Mouse (Mus musculus) CH12.LX (cell line): ENCODE measurements around the gene Prmt8. TPM values are rescaled to one million over a fixed set of nuclear protein-coding genes. Genes with fewer than 3 reads are reported as not detected.
A peak's percentile ranks its signal among the peaks of the same experiment; 100 is the strongest.

Experiments
- DNase-seq: peaks from one replicate; pipeline ENCODE4 v3.0.0-alpha.2; 2013; ENCODE audit errors: extremely low read depth
- H3K27ac ChIP-seq: 2 replicates; pipeline ENCODE4 v1.5.1; 2012; ENCODE audit warnings: low read depth, mild to moderate bottlenecking, control low read depth, moderate library complexity; ENCODE audit not compliant: insufficient read depth
- H3K27me3 ChIP-seq: replicated peaks from 2 replicates; pipeline ENCODE3; 2012; ENCODE audit warnings: inconsistent platforms
- H3K36me3 ChIP-seq, 2 experiments: replicated peaks in 1 of 2; 2 replicates each; pipeline versions ENCODE3 to v1.6.1; 2012; ENCODE audit warnings: inconsistent platforms in 1 of 2, low read length in 1 of 2, mild to moderate bottlenecking in 1 of 2, mixed read lengths in 1 of 2, moderate library complexity in 1 of 2; ENCODE audit not compliant: control insufficient read depth in 1 of 2, insufficient read depth in 1 of 2
- H3K4me1 ChIP-seq, 2 experiments: 2 replicates each; pipeline ENCODE4 v1.6.1; 2012; ENCODE audit warnings: inconsistent platforms in 1 of 2, moderate library complexity in 1 of 2; ENCODE audit not compliant: insufficient read depth in 2 of 2, control insufficient read depth in 1 of 2
- H3K4me2 ChIP-seq: 2 replicates; pipeline ENCODE4 v1.6.1; 2012; ENCODE audit warnings: low read depth, mild to moderate bottlenecking, control low read depth; ENCODE audit not compliant: poor library complexity, insufficient read depth, severe bottlenecking
- H3K4me3 ChIP-seq, 3 experiments: fragments of 150-350 bp in 1 of 3; sonication (generic) in 1 of 3; replicated peaks in 1 of 3; 2 replicates each; pipeline versions ENCODE3 to v1.5.1; 2011 to 2012; ENCODE audit warnings: low read depth in 2 of 3, low read length in 2 of 3, mild to moderate bottlenecking in 2 of 3, moderate library complexity in 2 of 3, control low read depth in 1 of 3, improper control_type of control experiment in 1 of 3, inconsistent platforms in 1 of 3, mixed read lengths in 1 of 3; ENCODE audit not compliant: poor library complexity in 1 of 3
- H3K79me2 ChIP-seq: replicated peaks from 2 replicates; pipeline ENCODE4 v1.6.1; 2012; ENCODE audit warnings: mild to moderate bottlenecking, moderate library complexity; ENCODE audit not compliant: control insufficient read depth, poor library complexity, insufficient read depth, severe bottlenecking; ENCODE audit errors: extremely low read depth
- H3K9ac ChIP-seq: 2 replicates; pipeline ENCODE4 v1.6.1; 2012; ENCODE audit warnings: low read depth, mild to moderate bottlenecking, control low read depth, moderate library complexity; ENCODE audit not compliant: insufficient read depth
- H3K9me3 ChIP-seq: replicated peaks from 2 replicates; pipeline ENCODE3; 2012; ENCODE audit warnings: low read length, inconsistent platforms, mixed read lengths
- CHD2 ChIP-seq: IDR thresholded peaks from 2 replicates; pipeline ENCODE4 v1.6.1; 2011; ENCODE audit warnings: low read length, improper control_type of control experiment
- E2F4 ChIP-seq: IDR thresholded peaks from 2 replicates; pipeline ENCODE4 v1.6.1; 2011; ENCODE audit warnings: low read depth, low read length, improper control_type of control experiment; ENCODE audit not compliant: insufficient replicate concordance
- ELF1 ChIP-seq: IDR thresholded peaks from 2 replicates; pipeline ENCODE4 v1.6.1; 2014; ENCODE audit warnings: low read depth, mild to moderate bottlenecking, inconsistent platforms, low read length, improper control_type of control experiment
- EP300 ChIP-seq: IDR thresholded peaks from 2 replicates; pipeline ENCODE4 v1.6.1; 2011; ENCODE audit warnings: low read length, improper control_type of control experiment
- ETS1 ChIP-seq: conservative IDR thresholded peaks from 2 replicates; pipeline ENCODE4 v1.6.1; 2012; ENCODE audit warnings: low read depth, mild to moderate bottlenecking, inconsistent platforms, low read length, improper control_type of control experiment, moderate library complexity
- IRF4 ChIP-seq: IDR thresholded peaks from 2 replicates; pipeline ENCODE4 v1.6.1; 2014; ENCODE audit warnings: low read depth, mild to moderate bottlenecking, inconsistent platforms, low read length, improper control_type of control experiment
- JUN ChIP-seq: IDR thresholded peaks from 2 replicates; pipeline ENCODE4 v1.6.1; 2011; ENCODE audit warnings: low read depth, mild to moderate bottlenecking, low read length, improper control_type of control experiment, moderate library complexity; ENCODE audit not compliant: insufficient read depth
- JUND ChIP-seq: conservative IDR thresholded peaks from 2 replicates; pipeline ENCODE4 v1.6.1; 2011; ENCODE audit warnings: low read depth, low read length, improper control_type of control experiment
- MAX ChIP-seq: IDR thresholded peaks from 2 replicates; pipeline ENCODE4 v1.6.1; 2011; ENCODE audit warnings: low read length, improper control_type of control experiment
- MAZ ChIP-seq: IDR thresholded peaks from 2 replicates; pipeline ENCODE4 v1.6.1; 2012; ENCODE audit warnings: low read depth, mild to moderate bottlenecking, inconsistent platforms, low read length, improper control_type of control experiment, moderate library complexity
- MXI1 ChIP-seq: IDR thresholded peaks from 2 replicates; pipeline ENCODE4 v1.6.1; 2011; ENCODE audit warnings: mild to moderate bottlenecking, low read depth, low read length, improper control_type of control experiment
- MYC ChIP-seq: IDR thresholded peaks from 2 replicates; pipeline ENCODE4 v1.6.1; 2011; ENCODE audit warnings: low read depth, mild to moderate bottlenecking, improper control_type of control experiment, low read length
- NELFE ChIP-seq: IDR thresholded peaks from 2 replicates; pipeline ENCODE4 v1.6.1; 2011; ENCODE audit warnings: low read depth, low read length, improper control_type of control experiment
- NRF1 ChIP-seq: IDR thresholded peaks from 2 replicates; pipeline ENCODE4 v1.6.1; 2014; ENCODE audit warnings: low read depth, mild to moderate bottlenecking, inconsistent platforms, low read length, improper control_type of control experiment, moderate library complexity
- PAX5 ChIP-seq: IDR thresholded peaks from 2 replicates; pipeline ENCODE4 v1.6.1; 2012; ENCODE audit warnings: low read length, inconsistent platforms, mixed read lengths
- POLR2A ChIP-seq: IDR thresholded peaks from 2 replicates; pipeline ENCODE4 v1.6.1; 2011; ENCODE audit warnings: low read depth, mild to moderate bottlenecking, improper control_type of control experiment, low read length
- POLR2AphosphoS2 ChIP-seq: IDR thresholded peaks from 2 replicates; pipeline ENCODE4 v1.6.1; 2011; ENCODE audit warnings: low read depth, low read length, improper control_type of control experiment
- RCOR1 ChIP-seq: conservative IDR thresholded peaks from 2 replicates; pipeline ENCODE4 v1.6.1; 2012; ENCODE audit warnings: low read depth, mild to moderate bottlenecking, inconsistent platforms, low read length, improper control_type of control experiment
- SIN3A ChIP-seq: IDR thresholded peaks from 2 replicates; pipeline ENCODE4 v1.6.1; 2012; ENCODE audit warnings: low read length, improper control_type of control experiment, inconsistent platforms
- TCF12 ChIP-seq: IDR thresholded peaks from 2 replicates; pipeline ENCODE4 v1.6.1; 2014; ENCODE audit warnings: low read depth, mild to moderate bottlenecking, inconsistent platforms, low read length, improper control_type of control experiment
- UBTF ChIP-seq: IDR thresholded peaks from 2 replicates; pipeline ENCODE4 v1.6.1; 2012; ENCODE audit warnings: low read depth, mild to moderate bottlenecking, inconsistent platforms, low read length, improper control_type of control experiment, moderate library complexity
- USF1 ChIP-seq: IDR thresholded peaks from 2 replicates; pipeline ENCODE4 v1.6.1; 2014; ENCODE audit warnings: low read depth, mild to moderate bottlenecking, inconsistent platforms, low read length, improper control_type of control experiment
- USF2 ChIP-seq: conservative IDR thresholded peaks from 2 replicates; pipeline ENCODE4 v1.6.1; 2011; ENCODE audit warnings: low read depth, low read length, improper control_type of control experiment
- ZKSCAN1 ChIP-seq: IDR thresholded peaks from 2 replicates; pipeline ENCODE4 v1.6.1; 2012; ENCODE audit warnings: low read depth, inconsistent platforms, low read length, improper control_type of control experiment, borderline replicate concordance
- ZMIZ1 ChIP-seq: IDR thresholded peaks from 2 replicates; pipeline ENCODE4 v1.6.1; 2012; ENCODE audit warnings: low read depth, mild to moderate bottlenecking, inconsistent platforms, low read length, improper control_type of control experiment
- ZNF384 ChIP-seq: IDR thresholded peaks from 2 replicates; pipeline ENCODE4 v1.6.1; 2012; ENCODE audit warnings: low read depth, low read length, improper control_type of control experiment, inconsistent platforms
- dilution Hi-C: fragments of 300-500 bp; cut with MboI; formaldehyde crosslinking; loops from 2 replicates; pipeline ENCODE4 v1.14.3; 2020; ENCODE audit warnings: low sequenced_read_pairs; ENCODE audit not compliant: extremely low pct_unique_long_range_greater_than_20kb, extremely low pct_ligation_motif_present
- in situ Hi-C: fragments of 300-500 bp; cut with MboI; formaldehyde crosslinking; loops from 3 replicates; pipeline ENCODE4 v1.14.3; 2019; ENCODE audit warnings: low sequenced_read_pairs, low pct_ligation_motif_present, low pct_unique_long_range_greater_than_20kb, mixed read lengths
- polyA plus RNA-seq: library from polyadenylated mRNA; unstranded; fragments of >175 nt; gene quantifications from 2 replicates; pipeline ENCODE4 v1.2.1, GENCODE M21; 2012; ENCODE audit warnings: low read depth; ENCODE audit not compliant: insufficient read length
- total RNA-seq, 2 experiments: library from RNA; depleted of rRNA; stranded (reverse); fragments of 300-350 nt in 1 of 2; fragments of >200 nt in 1 of 2; gene quantifications; 2 replicates each; pipeline ENCODE4 v1.2.3; 2012 to 2014

The Prmt8 gene
- total and polyA plus RNA-seq, 3 experiments: not detected

- no peak for TF ChIP-seq ETS1
- peak; percentile 90 for TF ChIP-seq IRF4
- TF ChIP-seq MYC: no peak
- no peak for TF ChIP-seq UBTF
- peak; percentile 60 for TF ChIP-seq EP300
- TF ChIP-seq POLR2AphosphoS2: no peak
- no peak for TF ChIP-seq ZKSCAN1
- TF ChIP-seq NRF1: no peak
- no peak for TF ChIP-seq MAX
- TF ChIP-seq MXI1: no peak
Observed at GRCm38 (mm10) chr6:127790023-127790422, 20.8 kb upstream of the Prmt8 start (continued).

- H3K79me2 ChIP-seq: no peaks in the 10 kb centered on the region
- H3K27ac ChIP-seq: no peak overlapping the region
- DNase-seq: no peak
- dilution Hi-C loops: no loop called here
- no peak overlapping the region for H3K4me2 ChIP-seq
- H3K4me1 ChIP-seq: no peaks in the 10 kb centered on the region
- H3K9me3 ChIP-seq: peaks cover 17% of the 10 kb centered on the region
- peaks cover 41% of the 10 kb centered on the region for H3K27me3 ChIP-seq
- in situ Hi-C loops: loop anchor here (10.0 kb wide), 1 partner anchor 164 kb away; no protein-coding TSS in a partner anchor
- H3K36me3 ChIP-seq: no peaks in the 10 kb centered on the region
- no peak overlapping the region for H3K9ac ChIP-seq
- no peak overlapping the region for H3K4me3 ChIP-seq
- no peak for TF ChIP-seq USF2
- TF ChIP-seq SIN3A: no peak
- TF ChIP-seq MAZ: no peak
- no peak for TF ChIP-seq ELF1
- no peak for TF ChIP-seq PAX5
- TF ChIP-seq ZKSCAN1: no peak
- TF ChIP-seq MAX: no peak
- no peak for TF ChIP-seq RCOR1
- no peak for TF ChIP-seq POLR2A
- TF ChIP-seq USF1: no peak
- no peak for TF ChIP-seq MXI1
- TF ChIP-seq JUN: no peak
Observed at GRCm38 (mm10) chr6:127770806-127771205, 1.5 kb upstream of the Prmt8 start.

- in situ Hi-C loops: no loop called here
- Histone ChIP-seq H3K79me2 (no peaks in the 10 kb centered on the region), H3K4me3 (no peak overlapping the region), H3K4me1 (no peaks in the 10 kb centered on the region), H3K9ac (no peak overlapping the region), H3K27ac (no peak overlapping the region), H3K4me2 (no peak overlapping the region), H3K27me3 (peaks cover 50% of the 10 kb centered on the region), H3K36me3 (no peaks in the 10 kb centered on the region), H3K9me3 (peaks cover 17% of the 10 kb centered on the region)
- no peak for DNase-seq
- dilution Hi-C loops: no loop called here
- TF ChIP-seq JUND (no peak), ZMIZ1 (no peak), E2F4 (no peak), RCOR1 (no peak), MAX (no peak), NELFE (no peak), TCF12 (no peak), ZNF384 (no peak), USF1 (no peak), IRF4 (no peak), ZKSCAN1 (no peak), CHD2 (no peak), POLR2A (no peak)
Observed at GRCm38 (mm10) chr6:127768621-127769274, 524 bp downstream of the Prmt8 start.
